Mouse (Mus musculus): Measurements from ENCODE around the gene Nop58. TPM values are rescaled to one million over a fixed set of nuclear protein-coding genes. Genes with fewer than 3 reads are reported as not detected.

Gene Nop58
- polyA plus RNA-seq, 1 experiment from 2014 or later, result 149 TPM

- Histone ChIP-seq H3K4me3 (peak overlapping the region; percentile 99), H3K4me2 (peak overlapping the region; percentile 87), H3K27me3 (no peaks in the 10 kb centered on the region), H3K36me3 (no peaks in the 10 kb centered on the region), H3K9me3 (no peaks in the 10 kb centered on the region), H3K27ac (replicated peaks) (peak overlapping the region; percentile 91), H3K9ac (peak overlapping the region; percentile 99), H3K4me1 (replicated peaks) (peaks cover 31% of the 10 kb centered on the region)
- no peak; the same call in 1 of the 2 replicates for ATAC-seq (ENCODE audit: low read depth)
- WGBS, result under 1% methylated on average over 44 of the region's 54 CpGs
These were observed 14.7 kb upstream of the Nop58 start for GRCm38 (mm10) chr1:59669962-59670630.

- H3K4me2 ChIP-seq, result peak within 1 kb of the TSS; percentile 87
- H3K27me3 ChIP-seq, result no peaks in the 10 kb centered on the region
- H3K9ac ChIP-seq, result peak within 1 kb of the TSS; percentile 99
- WGBS, result under 1% methylated on average over 36 of the region's 36 CpGs
- H3K36me3 ChIP-seq, result no peaks in the 10 kb centered on the region
- no peaks in the 10 kb centered on the region for H3K9me3 ChIP-seq
- ATAC-seq (ENCODE audit: low read depth), result peak; percentile 97
- peaks cover 29% of the 10 kb centered on the region for H3K4me1 ChIP-seq (replicated peaks)
- peak within 1 kb of the TSS; percentile 91 for H3K27ac ChIP-seq (replicated peaks)
- H3K4me3 ChIP-seq, result peak within 1 kb of the TSS; percentile 99
These were observed 14.1 kb upstream of the Nop58 start, which contains the start of gene Sumo1 for GRCm38 (mm10) chr1:59670641-59671168. TSS of gene Sumo1 (minus strand) at chr1:59670834.

- no peak for ATAC-seq (ENCODE audit: low read depth)
- Histone ChIP-seq H3K9me3 (no peaks in the 10 kb centered on the region), H3K27me3 (no peaks in the 10 kb centered on the region; the same call in 1 of the 2 replicates), H3K27ac (replicated peaks) (no peak overlapping the region), H3K36me3 (no peaks in the 10 kb centered on the region), H3K4me1 (replicated peaks) (peaks cover 19% of the 10 kb centered on the region), H3K9ac (no peak overlapping the region), H3K4me3 (no peak overlapping the region), H3K4me2 (no peak overlapping the region)
- WGBS, result 97% methylated on average over 2 of the region's 2 CpGs
These were observed 11.1 kb upstream of the Nop58 start for GRCm38 (mm10) chr1:59673661-59674060.

GRCm38 (mm10) chr1:59683926-59684818, 599 bp upstream of the Nop58 start:
- peak; percentile 37 for ATAC-seq (ENCODE audit: low read depth)
- Histone ChIP-seq H3K27ac (replicated peaks) (no peak overlapping the region), H3K4me2 (peak overlapping the region; percentile 98), H3K4me3 (peak overlapping the region; percentile 76), H3K4me1 (replicated peaks) (peaks cover 23% of the 10 kb centered on the region), H3K9ac (peak overlapping the region; percentile 56; the same call in 1 of the 2 replicates), H3K27me3 (peaks cover 23% of the 10 kb centered on the region), H3K36me3 (no peaks in the 10 kb centered on the region), H3K9me3 (no peaks in the 10 kb centered on the region)
- 13% methylated on average over 11 of the region's 11 CpGs for WGBS

GRCm38 (mm10) chr1:59687493-59687892, 2.7 kb downstream of the Nop58 start:
- H3K27me3 ChIP-seq, result peaks cover 11% of the 10 kb centered on the region
- no peak overlapping the region for H3K4me2 ChIP-seq
- no peak for ATAC-seq (ENCODE audit: low read depth)
- peaks cover 16% of the 10 kb centered on the region for H3K36me3 ChIP-seq
- no peak overlapping the region for H3K27ac ChIP-seq (replicated peaks)
- no peak overlapping the region for H3K9ac ChIP-seq
- 76% methylated on average over 1 of the region's 1 CpGs for WGBS
- peaks cover 23% of the 10 kb centered on the region for H3K4me1 ChIP-seq (replicated peaks)
- no peaks in the 10 kb centered on the region for H3K9me3 ChIP-seq
- no peak overlapping the region for H3K4me3 ChIP-seq

GRCm38 (mm10) chr1:59690467-59690866, 5.7 kb downstream of the Nop58 start:
- Histone ChIP-seq H3K27me3 (no peaks in the 10 kb centered on the region), H3K36me3 (peaks cover 40% of the 10 kb centered on the region), H3K4me1 (replicated peaks) (peaks cover 22% of the 10 kb centered on the region), H3K9ac (no peak overlapping the region), H3K4me2 (no peak overlapping the region), H3K9me3 (no peaks in the 10 kb centered on the region), H3K27ac (replicated peaks) (no peak overlapping the region), H3K4me3 (no peak overlapping the region)
- WGBS, result 92% methylated on average over 5 of the region's 5 CpGs
- ATAC-seq (ENCODE audit: low read depth), result no peak

- H3K9me3 ChIP-seq, result no peaks in the 10 kb centered on the region
- H3K27me3 ChIP-seq, result no peaks in the 10 kb centered on the region
- H3K36me3 ChIP-seq, result peaks cover 82% of the 10 kb centered on the region
- H3K4me2 ChIP-seq, result no peak overlapping the region
- 87% methylated on average over 5 of the region's 5 CpGs for WGBS
- no peak for ATAC-seq (ENCODE audit: low read depth)
- no peak overlapping the region for H3K27ac ChIP-seq (replicated peaks)
- no peak overlapping the region for H3K9ac ChIP-seq
- H3K4me3 ChIP-seq, result no peak overlapping the region
- H3K4me1 ChIP-seq (replicated peaks), result no peaks in the 10 kb centered on the region
These were observed 13.0 kb downstream of the Nop58 start for GRCm38 (mm10) chr1:59697751-59698150.

GRCm38 (mm10) chr1:59698207-59698606, 13.4 kb downstream of the Nop58 start:
- no peaks in the 10 kb centered on the region for H3K9me3 ChIP-seq
- H3K4me3 ChIP-seq, result no peak overlapping the region
- peaks cover 80% of the 10 kb centered on the region for H3K36me3 ChIP-seq
- no peaks in the 10 kb centered on the region for H3K27me3 ChIP-seq
- WGBS, result 96% methylated on average over 3 of the region's 3 CpGs
- ATAC-seq (ENCODE audit: low read depth), result no peak
- H3K4me2 ChIP-seq, result no peak overlapping the region
- H3K4me1 ChIP-seq (replicated peaks), result no peaks in the 10 kb centered on the region
- H3K27ac ChIP-seq (replicated peaks), result no peak overlapping the region
- no peak overlapping the region for H3K9ac ChIP-seq

- Histone ChIP-seq H3K4me1 (replicated peaks) (no peaks in the 10 kb centered on the region), H3K27ac (replicated peaks) (no peak overlapping the region), H3K36me3 (peaks cover 78% of the 10 kb centered on the region), H3K9ac (no peak overlapping the region), H3K9me3 (no peaks in the 10 kb centered on the region), H3K4me2 (no peak overlapping the region), H3K27me3 (no peaks in the 10 kb centered on the region), H3K4me3 (no peak overlapping the region)
- WGBS, result 98% methylated on average over 1 of the region's 1 CpGs
- no peak for ATAC-seq (ENCODE audit: low read depth)
These were observed 17.0 kb downstream of the Nop58 start for GRCm38 (mm10) chr1:59701766-59702165.

GRCm38 (mm10) chr1:59719900-59720299, 35.1 kb downstream of the Nop58 start:
- Histone ChIP-seq H3K27ac (replicated peaks) (no peak overlapping the region), H3K9me3 (no peaks in the 10 kb centered on the region), H3K27me3 (no peaks in the 10 kb centered on the region), H3K9ac (no peak overlapping the region), H3K36me3 (peaks cover 44% of the 10 kb centered on the region), H3K4me2 (no peak overlapping the region), H3K4me1 (replicated peaks) (no peaks in the 10 kb centered on the region), H3K4me3 (no peak overlapping the region)
- no peak for ATAC-seq (ENCODE audit: low read depth)
- WGBS, result 62% methylated on average over 4 of the region's 4 CpGs

GRCm38 (mm10) chr1:59725661-59726060, 40.9 kb downstream of the Nop58 start:
- 67% methylated on average over 4 of the region's 4 CpGs for WGBS
- no peak overlapping the region for H3K27ac ChIP-seq (replicated peaks)
- peaks cover 11% of the 10 kb centered on the region; the same call in 1 of the 2 replicates for H3K36me3 ChIP-seq
- no peaks in the 10 kb centered on the region for H3K9me3 ChIP-seq
- no peaks in the 10 kb centered on the region for H3K27me3 ChIP-seq
- no peak overlapping the region for H3K9ac ChIP-seq
- H3K4me2 ChIP-seq, result no peak overlapping the region
- ATAC-seq (ENCODE audit: low read depth), result no peak
- no peak overlapping the region for H3K4me3 ChIP-seq
- no peaks in the 10 kb centered on the region for H3K4me1 ChIP-seq (replicated peaks)

GRCm38 (mm10) chr1:59730106-59730505, 45.3 kb downstream of the Nop58 start:
- Histone ChIP-seq H3K9ac (no peak overlapping the region), H3K4me2 (no peak overlapping the region), H3K27me3 (no peaks in the 10 kb centered on the region), H3K27ac (replicated peaks) (no peak overlapping the region), H3K36me3 (no peaks in the 10 kb centered on the region), H3K4me3 (no peak overlapping the region), H3K4me1 (replicated peaks) (no peaks in the 10 kb centered on the region), H3K9me3 (no peaks in the 10 kb centered on the region)
- no peak for ATAC-seq (ENCODE audit: low read depth)
- whole genome bisulfite sequencing, result 88% methylated on average over 8 of the region's 8 CpGs

Measured in neural tube, embryonic 13.5 days (tissue).